Mouse (Mus musculus) neural tube, embryonic 13.5 days (tissue): ENCODE results near the gene Ptpn7. TPM values are rescaled to one million over a fixed set of nuclear protein-coding genes. Genes with fewer than 3 reads are reported as not detected.

Experiments used
- ATAC-seq: fragments of 200-750 bp; cut with Nextera tagmentation; 2 replicates; pipeline ENCODE4 v1.8.0; 2017; ENCODE audit warnings: low read depth, mild to moderate bottlenecking, moderate TSS enrichment, moderate library complexity
- H3K27ac ChIP-seq: fragments of 300-500 bp; sonication (generic); replicated peaks from 2 replicates; pipeline ENCODE4 v1.5.1; 2015; ENCODE audit warnings: moderate library complexity, mild to moderate bottlenecking, inconsistent platforms
- H3K27me3 ChIP-seq: fragments of 300-500 bp; sonication (generic); 2 replicates; pipeline ENCODE4 v1.6.1; 2015; ENCODE audit warnings: mild to moderate bottlenecking, inconsistent platforms
- H3K36me3 ChIP-seq: fragments of 300-500 bp; sonication (generic); 2 replicates; pipeline ENCODE4 v1.6.1; 2015; ENCODE audit warnings: mild to moderate bottlenecking, inconsistent platforms
- H3K4me1 ChIP-seq: fragments of 300-500 bp; sonication (generic); replicated peaks from 2 replicates; pipeline ENCODE4 v1.6.1; 2015; ENCODE audit warnings: inconsistent platforms
- H3K4me2 ChIP-seq: fragments of 300-500 bp; sonication (generic); 2 replicates; pipeline ENCODE4 v1.6.1; 2015; ENCODE audit warnings: inconsistent platforms, mild to moderate bottlenecking, moderate library complexity
- H3K4me3 ChIP-seq: fragments of 300-500 bp; sonication (generic); 2 replicates; pipeline ENCODE4 v1.5.1; 2015; ENCODE audit warnings: mild to moderate bottlenecking, inconsistent platforms
- H3K9ac ChIP-seq: fragments of 300-500 bp; sonication (generic); 2 replicates; pipeline ENCODE4 v1.6.1; 2015; ENCODE audit warnings: moderate library complexity, mild to moderate bottlenecking, inconsistent platforms
- H3K9me3 ChIP-seq: fragments of 300-500 bp; sonication (generic); 2 replicates; pipeline ENCODE4 v1.6.1; 2016; ENCODE audit warnings: inconsistent platforms
- WGBS: fragments of 180-500 bp; shearing (Covaris S2); methylation state at CpG from one replicate; pipeline ENCODE4 v1.1.7; 2015; 5-methylcytosine and 5-hydroxymethylcytosine counted together
- polyA plus RNA-seq: library from polyadenylated mRNA; unstranded; fragments of >200 nt; fragmentation: Nextera tagmentation; extraction: Ambion mirVana; gene quantifications from 2 replicates; pipeline ENCODE4 v1.2.1, GENCODE M21; 2015

Ptpn7 gene
- polyA plus RNA-seq, 1 experiment from 2014 or later, result 0.59 TPM

- H3K4me2 ChIP-seq, result peak overlapping the region; percentile 81
- peak; percentile 72 for ATAC-seq
- peak overlapping the region; percentile 99 for H3K9ac ChIP-seq
- H3K4me3 ChIP-seq, result peak overlapping the region; percentile 99
- H3K4me1 ChIP-seq, result peaks cover 49% of the 10 kb centered on the region
- under 1% methylated on average over 69 of the region's 69 CpGs for WGBS
- H3K27me3 ChIP-seq, result peaks cover 14% of the 10 kb centered on the region; the same call in 1 of the 2 replicates
- H3K9me3 ChIP-seq, result no peaks in the 10 kb centered on the region
- peak overlapping the region; percentile 98 for H3K27ac ChIP-seq
- H3K36me3 ChIP-seq, result peaks cover 12% of the 10 kb centered on the region
Measured at GRCm38 (mm10) chr1:135146946-135147701, 14.6 kb downstream of the Ptpn7 start.

GRCm38 (mm10) chr1:135147702-135148058, 15.2 kb downstream of the Ptpn7 start:
- Histone ChIP-seq H3K27ac (peak overlapping the region; percentile 98), H3K27me3 (peaks cover 14% of the 10 kb centered on the region; the same call in 1 of the 2 replicates), H3K4me2 (peak overlapping the region; percentile 81), H3K4me3 (peak overlapping the region; percentile 99), H3K36me3 (peaks cover 18% of the 10 kb centered on the region), H3K4me1 (peaks cover 55% of the 10 kb centered on the region), H3K9me3 (no peaks in the 10 kb centered on the region), H3K9ac (peak overlapping the region; percentile 99)
- WGBS, result under 1% methylated on average over 7 of the region's 7 CpGs
- ATAC-seq, result no peak; the same call in 1 of the 2 replicates

- no peaks in the 10 kb centered on the region for H3K9me3 ChIP-seq
- H3K4me1 ChIP-seq, result peaks cover 57% of the 10 kb centered on the region
- no peak for ATAC-seq
- H3K9ac ChIP-seq, result peak overlapping the region; percentile 99
- H3K27ac ChIP-seq, result peak overlapping the region; percentile 98
- WGBS, result 49% methylated on average over 4 of the region's 4 CpGs
- peaks cover 22% of the 10 kb centered on the region for H3K36me3 ChIP-seq
- H3K4me2 ChIP-seq, result peak overlapping the region; percentile 81
- H3K27me3 ChIP-seq, result peaks cover 13% of the 10 kb centered on the region; the same call in 1 of the 2 replicates
- H3K4me3 ChIP-seq, result peak overlapping the region; percentile 99
Measured at GRCm38 (mm10) chr1:135148476-135148875, 16.0 kb downstream of the Ptpn7 start.

- H3K4me1 ChIP-seq, result peaks cover 62% of the 10 kb centered on the region
- WGBS, result 48% methylated on average over 5 of the region's 5 CpGs
- H3K9ac ChIP-seq, result peak overlapping the region; percentile 99
- no peak for ATAC-seq
- peak overlapping the region; percentile 99 for H3K4me3 ChIP-seq
- peaks cover 22% of the 10 kb centered on the region for H3K36me3 ChIP-seq
- peak overlapping the region; percentile 81 for H3K4me2 ChIP-seq
- peak overlapping the region; percentile 98 for H3K27ac ChIP-seq
- peaks cover 7% of the 10 kb centered on the region; the same call in 1 of the 2 replicates for H3K27me3 ChIP-seq
- H3K9me3 ChIP-seq, result no peaks in the 10 kb centered on the region
Measured at GRCm38 (mm10) chr1:135148996-135149395, 16.5 kb downstream of the Ptpn7 start.

GRCm38 (mm10) chr1:135154011-135154410, 21.5 kb downstream of the Ptpn7 start:
- ATAC-seq, result peak; percentile 10; the same call in 1 of the 2 replicates
- H3K4me3 ChIP-seq, result peak overlapping the region; percentile 18; the same call in 1 of the 2 replicates

GRCm38 (mm10) chr1:135154411-135154959, 22.0 kb downstream of the Ptpn7 start:
- no peaks in the 10 kb centered on the region for H3K9me3 ChIP-seq
- WGBS, result 3% methylated on average over 14 of the region's 14 CpGs
- peaks cover 46% of the 10 kb centered on the region for H3K36me3 ChIP-seq
- peak overlapping the region; percentile 71 for H3K9ac ChIP-seq
- H3K27ac ChIP-seq, result peak overlapping the region; percentile 95
- no peaks in the 10 kb centered on the region for H3K27me3 ChIP-seq
- peaks cover 67% of the 10 kb centered on the region for H3K4me1 ChIP-seq
- peak; percentile 28 for ATAC-seq
- peak overlapping the region; percentile 46 for H3K4me2 ChIP-seq
- H3K4me3 ChIP-seq, result peak overlapping the region; percentile 18

More at GRCm38 (mm10) chr1:135154011-135154410, 21.5 kb downstream of the Ptpn7 start:
- Histone ChIP-seq H3K27ac (peak overlapping the region; percentile 95), H3K9ac (peak overlapping the region; percentile 71), H3K4me1 (peaks cover 71% of the 10 kb centered on the region), H3K36me3 (peaks cover 46% of the 10 kb centered on the region), H3K27me3 (no peaks in the 10 kb centered on the region), H3K9me3 (no peaks in the 10 kb centered on the region), H3K4me2 (peak overlapping the region; percentile 46)
- 24% methylated on average over 13 of the region's 13 CpGs for WGBS

GRCm38 (mm10) chr1:135156300-135156699, 23.8 kb downstream of the Ptpn7 start:
- WGBS, result 88% methylated on average over 6 of the region's 6 CpGs
- Histone ChIP-seq H3K4me1 (peaks cover 65% of the 10 kb centered on the region), H3K36me3 (peaks cover 42% of the 10 kb centered on the region), H3K4me3 (no peak overlapping the region), H3K9ac (no peak overlapping the region), H3K27ac (0 out of 2 replicates have a peak overlapping the region, but pooled peaks have one; percentile 1), H3K9me3 (no peaks in the 10 kb centered on the region), H3K4me2 (no peak overlapping the region), H3K27me3 (no peaks in the 10 kb centered on the region)
- no peak for ATAC-seq

- Histone ChIP-seq H3K36me3 (peaks cover 24% of the 10 kb centered on the region), H3K4me2 (0 out of 2 replicates have a peak overlapping the region, but pooled peaks have one; percentile 9), H3K27ac (peak overlapping the region; percentile 89), H3K9me3 (no peaks in the 10 kb centered on the region), H3K4me1 (peaks cover 54% of the 10 kb centered on the region), H3K9ac (no peak overlapping the region), H3K4me3 (no peak overlapping the region), H3K27me3 (no peaks in the 10 kb centered on the region)
- WGBS, result 45% methylated on average over 5 of the region's 5 CpGs
- ATAC-seq, result peak; percentile 68
Measured at GRCm38 (mm10) chr1:135158633-135159032, 26.1 kb downstream of the Ptpn7 start.

- Histone ChIP-seq H3K4me3 (no peak overlapping the region), H3K4me2 (0 out of 2 replicates have a peak overlapping the region, but pooled peaks have one; percentile 9), H3K27ac (peak overlapping the region; percentile 89), H3K4me1 (peaks cover 50% of the 10 kb centered on the region), H3K27me3 (no peaks in the 10 kb centered on the region), H3K9ac (no peak overlapping the region), H3K36me3 (peaks cover 24% of the 10 kb centered on the region), H3K9me3 (no peaks in the 10 kb centered on the region)
- WGBS, result 34% methylated on average over 7 of the region's 7 CpGs
- ATAC-seq, result peak; percentile 73
Measured at GRCm38 (mm10) chr1:135159074-135159473, 26.6 kb downstream of the Ptpn7 start.

- H3K4me1 ChIP-seq, result peaks cover 44% of the 10 kb centered on the region
- no peaks in the 10 kb centered on the region for H3K27me3 ChIP-seq
- no peak overlapping the region for H3K9ac ChIP-seq
- H3K27ac ChIP-seq, result peak overlapping the region; percentile 89
- 75% methylated on average over 11 of the region's 11 CpGs for WGBS
- H3K9me3 ChIP-seq, result no peaks in the 10 kb centered on the region
- H3K36me3 ChIP-seq, result peaks cover 24% of the 10 kb centered on the region
- no peak for ATAC-seq
- no peak overlapping the region for H3K4me3 ChIP-seq
- H3K4me2 ChIP-seq, result no peak overlapping the region
Measured at GRCm38 (mm10) chr1:135159556-135160123, 27.1 kb downstream of the Ptpn7 start.

- peaks cover 18% of the 10 kb centered on the region for H3K36me3 ChIP-seq
- no peak overlapping the region for H3K4me3 ChIP-seq
- no peak for ATAC-seq
- no peak overlapping the region for H3K9ac ChIP-seq
- WGBS, result 86% methylated on average over 13 of the region's 13 CpGs
- no peaks in the 10 kb centered on the region for H3K9me3 ChIP-seq
- H3K4me2 ChIP-seq, result no peak overlapping the region
- peak overlapping the region; percentile 89 for H3K27ac ChIP-seq
- H3K4me1 ChIP-seq, result peaks cover 37% of the 10 kb centered on the region; the same call in 1 of the 2 replicates
- no peaks in the 10 kb centered on the region for H3K27me3 ChIP-seq
Measured at GRCm38 (mm10) chr1:135160411-135161050, 28.0 kb downstream of the Ptpn7 start.
